Mouse (Mus musculus): ENCODE measurements around the gene Sprr2h. TPM values are rescaled to one million over a fixed set of nuclear protein-coding genes. Genes with fewer than 3 reads are reported as not detected.

Gene Sprr2h
- polyA plus RNA-seq (2015; fragmentation: Nextera tagmentation; extraction: Ambion mirVana), result 0.39 and 1.3 TPM in 2 replicates

DNA sequence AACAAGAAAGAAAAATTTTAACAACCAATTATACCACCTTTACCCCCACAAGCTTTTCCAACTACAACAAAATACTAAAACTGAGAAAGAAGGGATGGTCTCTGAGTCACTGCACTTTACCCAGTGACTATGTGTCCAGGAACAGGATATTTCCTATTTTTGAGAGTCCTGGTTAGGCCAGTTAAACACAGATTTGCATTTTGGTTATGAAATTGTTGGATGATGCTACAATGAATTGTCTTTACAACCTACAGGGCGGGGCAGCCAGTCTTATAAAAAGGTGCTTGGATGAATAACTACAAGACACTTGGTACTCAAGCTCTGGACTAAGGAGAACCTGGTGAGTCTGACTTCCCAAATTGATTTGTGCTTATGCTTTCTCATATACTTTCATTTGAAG is at the start of gene Sprr2h:
Gene Sprr2h (plus strand): TSS at position 301 of the 400 bp plus-strand sequence.
- Histone ChIP-seq H3K4me3 (replicated peaks; ENCODE audit: low read length) (no peak within 1 kb of the TSS), H3K9me3 (replicated peaks; ENCODE audit: control insufficient read depth, low read length) (no peaks in the 10 kb centered on the region), H3K4me1 (ENCODE audit: control insufficient read depth, insufficient read depth, low read length) (no peaks in the 10 kb centered on the region), H3K36me3 (ENCODE audit: control insufficient read depth, insufficient read depth, low read length) (no peaks in the 10 kb centered on the region), H3K4me2 (ENCODE audit: low read depth, low read length) (no peak within 1 kb of the TSS), H3K9ac (ENCODE audit: low read length) (no peak within 1 kb of the TSS), H3K27me3 (ENCODE audit: control insufficient read depth, insufficient read depth, low read length) (no peaks in the 10 kb centered on the region), H3K27ac (ENCODE audit: low read length) (no peak within 1 kb of the TSS)
- 84% methylated on average over 1 of the region's 1 CpGs for WGBS
- ATAC-seq (ENCODE audit: insufficient read depth, low FRiP score), result no peak

DNA sequence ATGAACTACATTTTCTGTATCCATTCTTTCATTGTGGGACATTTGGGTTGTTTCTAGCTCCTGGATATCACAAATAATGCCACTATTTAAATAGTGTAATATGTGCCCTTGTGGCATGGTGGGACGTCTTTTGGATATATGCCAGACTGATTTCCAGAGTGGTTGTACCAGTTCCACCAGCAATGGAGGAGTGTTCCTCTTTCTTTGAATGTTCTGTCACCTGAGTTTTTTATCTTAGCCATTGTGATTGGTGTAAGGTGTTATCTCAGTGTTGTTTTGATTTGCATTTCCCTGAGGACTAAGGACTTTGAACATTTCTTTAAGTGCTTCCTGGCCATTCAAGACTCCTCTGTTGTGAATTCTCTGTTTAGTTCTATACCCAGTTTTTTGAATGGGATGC is 49.2 kb upstream of the Sprr2h start:
- no peak overlapping the region for H3K4me3 ChIP-seq (replicated peaks; ENCODE audit: low read length)
- no peaks in the 10 kb centered on the region for H3K4me1 ChIP-seq (ENCODE audit: control insufficient read depth, insufficient read depth, low read length)
- no peak overlapping the region for H3K27ac ChIP-seq (ENCODE audit: low read length)
- H3K9me3 ChIP-seq (replicated peaks; ENCODE audit: control insufficient read depth, low read length), result no peaks in the 10 kb centered on the region
- no peak for ATAC-seq (ENCODE audit: insufficient read depth, low FRiP score)
- H3K27me3 ChIP-seq (ENCODE audit: control insufficient read depth, insufficient read depth, low read length), result no peaks in the 10 kb centered on the region
- no peaks in the 10 kb centered on the region for H3K36me3 ChIP-seq (ENCODE audit: control insufficient read depth, insufficient read depth, low read length)
- no peak overlapping the region for H3K9ac ChIP-seq (ENCODE audit: low read length)
- 50% methylated on average over 1 of the region's 1 CpGs for WGBS
- H3K4me2 ChIP-seq (ENCODE audit: low read depth, low read length), result no peak overlapping the region

DNA sequence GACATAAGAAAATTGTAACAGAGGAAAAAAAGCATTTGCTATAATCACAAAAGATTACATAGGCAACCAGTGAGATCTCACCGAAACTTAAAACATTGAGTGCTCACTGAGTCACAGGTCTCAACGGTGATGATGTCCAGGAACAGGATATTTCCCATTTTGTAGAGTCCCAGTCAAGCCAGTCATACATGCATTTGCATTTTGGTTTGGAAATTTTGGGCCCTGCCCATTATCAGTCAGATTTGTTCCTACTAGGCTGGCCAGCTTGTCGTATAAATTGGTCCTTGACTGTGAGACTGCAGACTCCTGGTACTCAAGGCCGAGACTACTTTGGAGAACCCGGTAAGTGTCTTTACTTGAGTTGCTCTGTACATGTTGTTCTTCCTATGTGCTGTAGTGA is 46.6 kb upstream of the Sprr2h start, which contains the start of gene Sprr2d:
Gene Sprr2d (plus strand): TSS at position 301 of the 400 bp plus-strand sequence.
- H3K27me3 ChIP-seq (ENCODE audit: control insufficient read depth, insufficient read depth, low read length), result no peaks in the 10 kb centered on the region
- no peaks in the 10 kb centered on the region for H3K36me3 ChIP-seq (ENCODE audit: control insufficient read depth, insufficient read depth, low read length)
- H3K4me3 ChIP-seq (replicated peaks; ENCODE audit: low read length), result no peak within 1 kb of the TSS
- H3K4me1 ChIP-seq (ENCODE audit: control insufficient read depth, insufficient read depth, low read length), result no peaks in the 10 kb centered on the region
- H3K9me3 ChIP-seq (replicated peaks; ENCODE audit: control insufficient read depth, low read length), result no peaks in the 10 kb centered on the region
- 89% methylated on average over 5 of the region's 5 CpGs for WGBS
- no peak within 1 kb of the TSS for H3K27ac ChIP-seq (ENCODE audit: low read length)
- H3K4me2 ChIP-seq (ENCODE audit: low read depth, low read length), result no peak within 1 kb of the TSS
- ATAC-seq (ENCODE audit: insufficient read depth, low FRiP score), result no peak
- H3K9ac ChIP-seq (ENCODE audit: low read length), result no peak within 1 kb of the TSS

DNA sequence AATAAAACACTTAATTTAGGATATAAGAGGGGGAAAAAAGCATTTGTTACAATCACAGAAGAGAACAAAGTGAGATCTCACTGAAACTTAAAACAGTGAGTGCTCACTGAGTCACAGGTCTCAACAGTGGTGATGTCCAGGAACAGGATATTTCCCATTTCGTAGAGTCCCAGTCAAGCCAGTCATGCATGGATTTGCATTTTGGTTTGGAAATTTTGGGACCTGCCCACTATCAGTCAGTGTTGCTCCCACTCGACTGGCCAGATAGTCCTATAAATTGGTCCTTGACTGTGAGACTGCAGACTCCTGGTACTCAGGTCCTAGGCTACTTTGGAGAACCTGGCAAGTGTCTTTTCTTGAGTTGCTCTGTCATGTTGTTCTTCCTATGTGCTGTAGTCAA is 33.6 kb upstream of the Sprr2h start, which contains the start of gene Sprr2e:
Gene Sprr2e (plus strand): TSS at position 301 of the 400 bp plus-strand sequence.
- no peak within 1 kb of the TSS for H3K9ac ChIP-seq (ENCODE audit: low read length)
- no peak within 1 kb of the TSS for H3K4me3 ChIP-seq (replicated peaks; ENCODE audit: low read length)
- H3K27ac ChIP-seq (ENCODE audit: low read length), result no peak within 1 kb of the TSS
- WGBS, result 87% methylated on average over 2 of the region's 2 CpGs
- no peaks in the 10 kb centered on the region for H3K27me3 ChIP-seq (ENCODE audit: control insufficient read depth, insufficient read depth, low read length)
- ATAC-seq (ENCODE audit: insufficient read depth, low FRiP score), result no peak
- no peaks in the 10 kb centered on the region for H3K4me1 ChIP-seq (ENCODE audit: control insufficient read depth, insufficient read depth, low read length)
- H3K36me3 ChIP-seq (ENCODE audit: control insufficient read depth, insufficient read depth, low read length), result no peaks in the 10 kb centered on the region
- H3K4me2 ChIP-seq (ENCODE audit: low read depth, low read length), result no peak within 1 kb of the TSS
- H3K9me3 ChIP-seq (replicated peaks; ENCODE audit: control insufficient read depth, low read length), result no peaks in the 10 kb centered on the region

DNA sequence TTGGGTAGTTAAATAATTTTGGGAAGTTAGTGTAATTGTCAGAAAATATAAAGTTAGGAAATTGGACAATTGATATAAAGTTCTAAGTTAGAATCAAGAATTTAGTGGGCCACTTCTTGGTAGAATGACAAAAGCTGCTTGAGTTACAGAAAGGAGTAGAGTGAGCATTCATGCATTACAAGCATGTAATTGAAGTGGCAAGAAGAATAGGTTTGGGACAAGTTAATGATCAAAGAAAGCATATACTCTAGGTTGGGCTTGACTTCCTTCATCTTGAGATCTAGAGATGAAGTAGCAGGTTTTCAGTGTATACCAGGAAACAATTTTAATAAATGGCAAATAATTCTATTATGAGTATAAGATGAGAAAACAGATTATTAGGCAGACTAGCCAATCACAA is 23.9 kb upstream of the Sprr2h start:
- H3K36me3 ChIP-seq (ENCODE audit: control insufficient read depth, insufficient read depth, low read length), result no peaks in the 10 kb centered on the region
- no peak overlapping the region for H3K27ac ChIP-seq (ENCODE audit: low read length)
- no peaks in the 10 kb centered on the region for H3K4me1 ChIP-seq (ENCODE audit: control insufficient read depth, insufficient read depth, low read length)
- no peaks in the 10 kb centered on the region for H3K27me3 ChIP-seq (ENCODE audit: control insufficient read depth, insufficient read depth, low read length)
- H3K4me2 ChIP-seq (ENCODE audit: low read depth, low read length), result no peak overlapping the region
- no peaks in the 10 kb centered on the region for H3K9me3 ChIP-seq (replicated peaks; ENCODE audit: control insufficient read depth, low read length)
- no peak overlapping the region for H3K4me3 ChIP-seq (replicated peaks; ENCODE audit: low read length)
- no peak for ATAC-seq (ENCODE audit: insufficient read depth, low FRiP score)
- H3K9ac ChIP-seq (ENCODE audit: low read length), result no peak overlapping the region

DNA sequence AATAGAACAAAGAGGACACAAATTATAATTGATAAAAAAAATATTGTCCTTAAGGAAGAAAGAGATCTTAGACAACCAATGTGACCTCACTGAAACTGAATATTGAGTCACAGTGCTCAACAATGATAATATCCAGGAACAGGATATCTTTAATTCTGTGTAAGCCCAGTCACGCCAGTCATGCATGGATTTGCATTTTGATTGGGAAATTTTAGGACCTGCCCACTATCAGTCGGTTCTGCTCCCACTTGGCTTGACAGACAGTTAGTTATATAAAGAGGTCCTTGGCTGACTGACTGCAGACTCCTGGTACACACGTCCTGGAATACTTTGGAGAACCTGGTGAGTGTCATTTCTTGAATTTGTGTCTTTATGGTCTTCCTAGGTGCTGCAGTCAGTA is 20.6 kb upstream of the Sprr2h start, which contains the start of gene Sprr2f:
Gene Sprr2f (plus strand): TSS at position 301 of the 400 bp plus-strand sequence.
- WGBS, result 60% methylated on average over 3 of the region's 3 CpGs
- Histone ChIP-seq H3K27me3 (ENCODE audit: control insufficient read depth, insufficient read depth, low read length) (no peaks in the 10 kb centered on the region), H3K36me3 (ENCODE audit: control insufficient read depth, insufficient read depth, low read length) (no peaks in the 10 kb centered on the region), H3K9me3 (replicated peaks; ENCODE audit: control insufficient read depth, low read length) (no peaks in the 10 kb centered on the region), H3K9ac (ENCODE audit: low read length) (no peak within 1 kb of the TSS), H3K4me3 (replicated peaks; ENCODE audit: low read length) (no peak within 1 kb of the TSS), H3K4me1 (ENCODE audit: control insufficient read depth, insufficient read depth, low read length) (no peaks in the 10 kb centered on the region), H3K27ac (ENCODE audit: low read length) (no peak within 1 kb of the TSS), H3K4me2 (ENCODE audit: low read depth, low read length) (no peak within 1 kb of the TSS)
- ATAC-seq (ENCODE audit: insufficient read depth, low FRiP score), result no peak

DNA sequence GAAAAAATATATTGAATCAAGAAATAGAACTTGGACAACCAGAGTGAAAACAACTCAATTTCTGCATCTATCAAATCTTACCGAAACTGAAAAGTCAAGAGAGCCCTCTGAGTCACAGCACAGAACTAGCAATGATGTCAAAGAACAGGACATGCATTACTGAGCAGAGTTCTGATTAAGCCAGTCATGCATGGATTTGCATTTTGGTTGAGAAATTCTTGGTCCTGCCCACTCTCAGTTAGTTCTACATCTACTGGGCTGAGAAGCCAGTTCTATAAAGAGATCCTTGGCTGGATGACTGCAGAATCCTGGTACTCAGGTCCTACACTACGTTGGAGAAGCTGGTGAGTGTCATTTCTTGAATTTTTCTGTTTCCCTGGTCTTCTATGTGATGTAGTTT is 11.9 kb upstream of the Sprr2h start:
- no peak for ATAC-seq (ENCODE audit: insufficient read depth, low FRiP score)
- H3K27me3 ChIP-seq (ENCODE audit: control insufficient read depth, insufficient read depth, low read length), result no peaks in the 10 kb centered on the region
- H3K9me3 ChIP-seq (replicated peaks; ENCODE audit: control insufficient read depth, low read length), result no peaks in the 10 kb centered on the region
- no peaks in the 10 kb centered on the region for H3K4me1 ChIP-seq (ENCODE audit: control insufficient read depth, insufficient read depth, low read length)
- no peak overlapping the region for H3K27ac ChIP-seq (ENCODE audit: low read length)
- 84% methylated on average over 2 of the region's 2 CpGs for WGBS
- no peak overlapping the region for H3K9ac ChIP-seq (ENCODE audit: low read length)
- H3K4me3 ChIP-seq (replicated peaks; ENCODE audit: low read length), result no peak overlapping the region
- no peaks in the 10 kb centered on the region for H3K36me3 ChIP-seq (ENCODE audit: control insufficient read depth, insufficient read depth, low read length)
- H3K4me2 ChIP-seq (ENCODE audit: low read depth, low read length), result no peak overlapping the region

DNA sequence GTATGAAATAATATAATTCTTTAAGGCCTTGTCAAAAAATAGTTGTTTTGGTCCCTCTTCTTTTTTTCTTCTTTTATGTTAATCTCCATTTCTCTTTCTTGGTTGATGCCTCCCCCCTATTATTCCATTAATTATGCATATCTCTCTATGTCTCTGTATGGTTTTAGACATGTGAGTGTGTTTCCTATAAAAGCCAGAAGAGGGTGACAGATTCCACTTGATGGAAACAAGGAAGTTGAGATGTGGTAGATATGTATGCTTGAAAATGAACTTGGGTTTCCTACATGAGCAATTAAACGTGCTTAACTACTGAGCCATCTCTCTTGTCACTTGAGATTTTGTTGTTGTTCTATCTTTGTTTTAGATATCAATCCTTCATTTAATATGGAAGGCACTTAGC is 8.8 kb downstream of the Sprr2h start:
- H3K9ac ChIP-seq (ENCODE audit: low read length), result no peak overlapping the region
- H3K9me3 ChIP-seq (replicated peaks; ENCODE audit: control insufficient read depth, low read length), result no peaks in the 10 kb centered on the region
- H3K4me3 ChIP-seq (replicated peaks; ENCODE audit: low read length), result no peak overlapping the region
- no peaks in the 10 kb centered on the region for H3K27me3 ChIP-seq (ENCODE audit: control insufficient read depth, insufficient read depth, low read length)
- H3K36me3 ChIP-seq (ENCODE audit: control insufficient read depth, insufficient read depth, low read length), result no peaks in the 10 kb centered on the region
- H3K4me1 ChIP-seq (ENCODE audit: control insufficient read depth, insufficient read depth, low read length), result no peaks in the 10 kb centered on the region
- WGBS, result 49% methylated on average over 1 of the region's 1 CpGs
- H3K4me2 ChIP-seq (ENCODE audit: low read depth, low read length), result no peak overlapping the region
- H3K27ac ChIP-seq (ENCODE audit: low read length), result no peak overlapping the region
- ATAC-seq (ENCODE audit: insufficient read depth, low FRiP score), result no peak

DNA sequence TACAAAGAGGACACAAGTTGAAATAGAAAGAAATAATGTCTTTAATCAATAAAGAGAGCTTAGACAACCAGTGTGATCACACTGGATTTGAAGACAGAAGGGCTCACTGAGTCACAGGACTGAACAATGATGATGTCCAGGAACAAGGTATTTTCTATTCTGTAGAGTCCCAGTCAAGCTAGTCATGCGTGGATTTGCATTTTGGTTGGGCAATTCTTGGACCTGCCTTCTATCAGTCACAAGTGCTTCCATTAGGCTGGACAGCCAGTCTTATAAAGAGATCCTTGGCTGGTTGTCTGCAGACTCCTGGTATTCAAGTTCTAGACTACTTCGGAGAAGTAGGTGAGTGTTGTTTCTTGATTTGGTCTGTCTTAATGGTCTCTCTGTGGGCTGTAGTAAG is 22.2 kb downstream of the Sprr2h start, which contains the start of gene Sprr2i:
Gene Sprr2i (plus strand): TSS at position 301 of the 400 bp plus-strand sequence.
- no peak within 1 kb of the TSS for H3K4me3 ChIP-seq (replicated peaks; ENCODE audit: low read length)
- no peak for ATAC-seq (ENCODE audit: insufficient read depth, low FRiP score)
- WGBS, result 90% methylated on average over 2 of the region's 2 CpGs
- H3K9ac ChIP-seq (ENCODE audit: low read length), result no peak within 1 kb of the TSS
- H3K27me3 ChIP-seq (ENCODE audit: control insufficient read depth, insufficient read depth, low read length), result no peaks in the 10 kb centered on the region
- H3K4me1 ChIP-seq (ENCODE audit: control insufficient read depth, insufficient read depth, low read length), result no peaks in the 10 kb centered on the region
- no peak within 1 kb of the TSS for H3K27ac ChIP-seq (ENCODE audit: low read length)
- H3K4me2 ChIP-seq (ENCODE audit: low read depth, low read length), result no peak within 1 kb of the TSS
- H3K36me3 ChIP-seq (ENCODE audit: control insufficient read depth, insufficient read depth, low read length), result no peaks in the 10 kb centered on the region
- no peaks in the 10 kb centered on the region for H3K9me3 ChIP-seq (replicated peaks; ENCODE audit: control insufficient read depth, low read length)

DNA sequence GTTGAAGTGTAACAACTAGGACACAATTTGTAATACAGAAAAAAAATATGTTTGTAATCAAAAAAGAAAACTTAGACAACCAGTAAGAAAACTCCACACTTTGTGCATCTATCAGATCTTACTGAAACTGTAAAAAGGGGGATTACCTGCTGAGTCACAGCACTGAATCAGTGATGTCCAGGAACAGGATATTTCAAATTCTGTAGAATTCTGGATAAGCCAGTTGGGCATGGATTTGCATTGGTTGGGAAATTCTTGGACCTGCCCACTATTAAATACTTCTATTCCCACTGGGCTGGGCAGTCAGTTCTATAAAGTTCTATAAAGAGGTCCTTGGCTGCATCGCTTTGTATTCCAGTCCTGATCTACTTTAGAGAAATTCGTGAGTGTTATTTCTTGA is 32.3 kb downstream of the Sprr2h start, which contains the start of gene Sprr2j-ps:
Gene Sprr2j-ps (plus strand): TSS at position 301 of the 400 bp plus-strand sequence.
- 86% methylated on average over 2 of the region's 2 CpGs for WGBS
- no peak for ATAC-seq (ENCODE audit: insufficient read depth, low FRiP score)

More for the DNA sequence above, 32.3 kb downstream of the Sprr2h start, which contains the start of gene Sprr2j-ps:
- H3K36me3 ChIP-seq (ENCODE audit: control insufficient read depth, insufficient read depth, low read length), result no peaks in the 10 kb centered on the region
- H3K4me2 ChIP-seq (ENCODE audit: low read depth, low read length), result no peak within 1 kb of the TSS
- H3K9ac ChIP-seq (ENCODE audit: low read length), result no peak within 1 kb of the TSS
- H3K9me3 ChIP-seq (replicated peaks; ENCODE audit: control insufficient read depth, low read length), result no peaks in the 10 kb centered on the region
- H3K27ac ChIP-seq (ENCODE audit: low read length), result no peak within 1 kb of the TSS
- no peaks in the 10 kb centered on the region for H3K27me3 ChIP-seq (ENCODE audit: control insufficient read depth, insufficient read depth, low read length)
- no peaks in the 10 kb centered on the region for H3K4me1 ChIP-seq (ENCODE audit: control insufficient read depth, insufficient read depth, low read length)
- H3K4me3 ChIP-seq (replicated peaks; ENCODE audit: low read length), result no peak within 1 kb of the TSS
